Mouse (Mus musculus) cerebellum, adult 2 months (tissue): Measurements from ENCODE around the gene Gng13. TPM values are rescaled to one million over a fixed set of nuclear protein-coding genes. Genes with fewer than 3 reads are reported as not detected.

ENCODE experiments used
- DNase-seq, 2 experiments: peaks; one replicate each; pipeline ENCODE4 v3.0.0; 2021
- H3K27ac ChIP-seq: fragments of 200-500 bp; 2 replicates; pipeline ENCODE4 v1.5.1; 2012; ENCODE audit warnings: low read length, control low read depth, inconsistent platforms; ENCODE audit not compliant: insufficient read depth
- H3K27me3 ChIP-seq: fragments of 200-500 bp; 2 replicates; pipeline ENCODE4 v1.6.1; 2012; ENCODE audit warnings: inconsistent platforms, mild to moderate bottlenecking, low read length, moderate library complexity; ENCODE audit not compliant: control insufficient read depth, insufficient read depth
- H3K4me1 ChIP-seq: fragments of 200-500 bp; 2 replicates; pipeline ENCODE4 v1.6.1; 2011; ENCODE audit warnings: low read length; ENCODE audit not compliant: control insufficient read depth, insufficient read depth
- H3K4me3 ChIP-seq: fragments of 200-500 bp; replicated peaks from 2 replicates; pipeline ENCODE3; 2011; ENCODE audit warnings: mild to moderate bottlenecking, low read depth, low read length, control low read depth; ENCODE audit not compliant: insufficient read depth
- CTCF ChIP-seq: fragments of 200-500 bp; IDR thresholded peaks from 2 replicates; pipeline ENCODE4 v1.5.1; 2011; ENCODE audit warnings: low read depth, mild to moderate bottlenecking, control low read depth, low read length, moderate library complexity, borderline replicate concordance; ENCODE audit not compliant: insufficient read depth
- POLR2A ChIP-seq: fragments of 200-500 bp; IDR thresholded peaks from 2 replicates; pipeline ENCODE4 v1.6.1; 2011; ENCODE audit warnings: low read length, control low read depth, borderline replicate concordance; ENCODE audit not compliant: insufficient read depth
- WGBS: fragments of 180-500 bp; shearing (Covaris S2); methylation state at CpG from one replicate; pipeline ENCODE4 v1.1.7; 2018; 5-methylcytosine and 5-hydroxymethylcytosine counted together
- polyA plus RNA-seq: library from polyadenylated mRNA; depleted of rRNA; stranded (reverse); fragments of >200 nt; gene quantifications from 2 replicates; pipeline ENCODE4 v1.2.3, GENCODE M21; 2012

The Gng13 gene
- polyA plus RNA-seq, 1 experiment, result 519 TPM

DNA sequence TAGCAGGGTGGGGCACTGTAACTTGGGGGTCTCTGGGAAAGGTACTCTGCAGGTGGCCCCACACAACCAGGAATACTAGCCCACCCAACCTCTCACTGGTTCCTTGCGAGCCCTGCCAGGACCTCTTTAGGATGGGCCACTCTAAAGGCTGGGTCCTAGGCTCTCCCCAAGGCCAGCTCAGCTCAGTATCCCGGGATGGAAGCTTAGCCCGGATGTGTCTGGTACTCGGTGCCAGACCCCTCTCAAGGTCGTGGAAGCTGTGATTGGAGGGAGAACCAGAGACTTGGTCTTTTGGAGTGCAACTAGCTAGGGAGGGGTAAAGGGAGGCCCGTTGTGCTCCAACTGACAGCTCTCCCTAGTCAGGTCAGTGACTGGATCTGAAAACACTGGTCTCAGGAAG lies 720 bp downstream of the Gng13 start:
- no peak overlapping the region for H3K4me3 ChIP-seq
- WGBS, result 6% methylated on average over 6 of the region's 6 CpGs

DNA sequence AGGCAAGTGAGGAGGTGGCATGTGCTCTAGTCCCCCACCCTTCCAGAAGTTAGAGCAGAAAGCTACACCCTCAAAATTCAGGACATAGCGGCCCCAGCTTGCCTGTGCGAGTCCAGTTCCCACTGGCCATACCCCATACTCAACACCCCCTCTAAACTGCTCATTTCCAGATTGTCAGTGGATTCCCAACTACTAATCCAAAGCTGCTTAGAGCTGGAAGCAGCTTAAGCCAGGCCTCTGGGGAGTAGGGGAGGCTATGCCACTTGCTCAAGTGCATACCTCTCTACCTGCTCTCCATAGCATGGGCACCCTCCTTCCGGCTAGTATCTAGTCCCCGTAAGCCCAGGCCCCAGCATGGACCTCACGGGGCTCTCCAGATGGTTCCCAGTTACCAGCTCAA lies 4.5 kb downstream of the Gng13 start:
- Histone ChIP-seq H3K4me1 (no peaks in the 10 kb centered on the region), H3K27me3 (no peaks in the 10 kb centered on the region; the same call in 1 of the 2 replicates), H3K4me3 (no peak overlapping the region), H3K27ac (no peak overlapping the region)
- no peak for DNase-seq
- TF ChIP-seq CTCF, result no peak
- no peak for TF ChIP-seq POLR2A
- WGBS, result 95% methylated on average over 5 of the region's 5 CpGs

More for the DNA sequence above, 720 bp downstream of the Gng13 start:
- no peaks in the 10 kb centered on the region for H3K4me1 ChIP-seq
- H3K27me3 ChIP-seq, result no peaks in the 10 kb centered on the region; the same call in 1 of the 2 replicates
- no peak overlapping the region for H3K27ac ChIP-seq
- TF ChIP-seq POLR2A (no peak), CTCF (no peak)
- no peak for DNase-seq

DNA sequence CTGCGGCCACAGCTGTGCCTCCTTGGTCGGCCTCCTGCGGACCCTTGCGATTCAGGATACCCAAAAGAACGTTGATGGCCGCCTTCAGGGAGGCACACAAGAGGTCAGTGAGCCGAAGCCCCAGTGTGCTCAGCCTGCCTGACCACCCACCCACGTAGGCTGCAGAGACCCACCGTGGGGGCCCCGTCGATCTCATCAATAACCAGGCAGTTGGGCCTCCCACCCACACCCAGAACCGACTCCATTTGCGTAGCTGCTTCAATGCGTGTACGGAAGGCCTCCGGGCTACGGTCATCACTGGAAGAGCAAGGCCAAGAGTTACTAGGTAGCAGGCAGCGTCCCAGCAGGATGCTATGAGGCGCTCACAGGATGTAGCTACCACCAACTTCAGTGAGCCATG lies 6.5 kb downstream of the Gng13 start:
- Histone ChIP-seq H3K4me3 (no peak overlapping the region), H3K27me3 (no peaks in the 10 kb centered on the region), H3K4me1 (peaks cover 3% of the 10 kb centered on the region), H3K27ac (no peak overlapping the region)
- DNase-seq, result no peak
- TF ChIP-seq POLR2A, result no peak
- TF ChIP-seq CTCF, result no peak
- 92% methylated on average over 19 of the region's 19 CpGs for WGBS

DNA sequence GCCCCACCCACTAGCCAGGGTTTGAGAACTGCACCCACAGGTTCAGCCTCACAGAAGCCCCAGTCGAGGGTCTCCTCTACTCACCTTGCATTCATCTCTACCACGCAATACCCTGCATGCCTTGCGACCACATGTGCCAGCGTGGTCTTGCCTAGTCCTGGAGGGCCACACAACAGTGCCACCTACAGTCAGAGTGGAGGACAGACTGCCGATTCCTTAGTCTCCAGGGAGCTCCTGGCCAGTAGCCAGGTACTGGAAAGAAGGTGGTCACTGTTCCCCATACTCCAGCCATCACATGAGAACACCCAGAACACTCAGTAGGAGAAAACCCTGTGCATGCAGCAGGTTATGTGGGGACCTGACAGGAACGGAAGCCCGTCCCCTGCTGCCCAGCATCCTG lies 6.9 kb downstream of the Gng13 start:
- 68% methylated on average over 7 of the region's 7 CpGs for WGBS
- no peak for DNase-seq
- no peak overlapping the region for H3K27ac ChIP-seq
- no peaks in the 10 kb centered on the region for H3K27me3 ChIP-seq
- TF ChIP-seq CTCF, result no peak
- TF ChIP-seq POLR2A, result no peak
- no peak overlapping the region for H3K4me3 ChIP-seq
- H3K4me1 ChIP-seq, result peaks cover 7% of the 10 kb centered on the region

DNA sequence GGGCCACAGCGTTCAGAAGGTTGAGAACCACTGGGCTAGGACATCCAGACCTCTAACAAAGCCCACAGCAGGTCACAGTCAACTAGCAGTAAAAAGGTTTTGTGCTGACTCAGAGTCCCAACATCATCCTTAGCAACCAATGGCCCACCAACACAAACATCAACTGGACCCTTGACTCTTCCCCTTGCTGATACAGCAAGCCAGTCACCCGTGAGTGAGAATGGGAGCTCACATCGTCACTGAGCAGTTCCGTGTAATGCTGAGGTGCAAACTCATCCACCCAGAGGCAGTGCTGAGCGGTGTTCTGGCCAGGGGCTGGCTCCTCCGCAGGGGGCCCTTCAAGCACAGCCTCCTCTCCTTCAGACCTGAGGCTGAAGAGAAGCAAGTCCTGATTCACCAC lies 8.3 kb downstream of the Gng13 start:
- no peak for DNase-seq
- no peaks in the 10 kb centered on the region for H3K27me3 ChIP-seq
- no peak overlapping the region for H3K4me3 ChIP-seq
- TF ChIP-seq CTCF, result no peak
- TF ChIP-seq POLR2A, result no peak
- H3K27ac ChIP-seq, result no peak overlapping the region
- peaks cover 9% of the 10 kb centered on the region for H3K4me1 ChIP-seq
- WGBS, result 69% methylated on average over 6 of the region's 6 CpGs

DNA sequence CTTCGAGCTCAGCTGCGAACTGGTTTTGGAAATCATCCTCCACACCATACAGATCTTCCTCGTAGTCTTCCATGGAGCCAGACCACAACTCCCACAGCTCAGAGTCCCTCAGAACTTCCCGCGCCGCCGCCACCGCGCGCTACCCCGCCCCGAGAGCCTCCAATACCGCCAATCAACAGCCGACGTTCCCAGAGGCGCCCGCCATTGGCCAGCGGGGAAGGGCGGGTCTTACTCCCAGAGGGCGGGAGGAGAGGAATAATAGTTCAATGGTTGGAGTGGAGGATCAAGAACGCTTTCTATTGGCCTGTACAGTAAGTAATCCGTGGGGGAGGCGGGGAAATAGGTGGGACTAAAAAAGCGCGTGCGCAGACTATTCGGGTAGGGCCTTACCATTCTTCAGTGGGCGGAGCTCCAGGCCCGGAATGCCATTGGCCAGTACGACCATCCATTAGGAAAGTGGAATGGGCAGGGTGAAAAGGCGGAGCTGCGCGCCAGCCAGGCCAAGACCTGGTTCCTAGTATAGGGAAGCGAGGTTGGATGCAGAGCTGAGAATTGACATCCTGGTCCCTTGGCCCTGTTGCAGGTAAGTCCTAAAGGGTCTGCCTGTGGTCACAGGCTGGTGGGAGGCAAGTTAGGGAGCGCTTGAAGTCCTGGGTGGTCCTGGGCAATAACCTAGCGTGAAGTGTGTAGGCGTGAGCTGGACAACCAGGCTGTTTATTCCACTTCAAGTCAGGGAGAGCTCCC lies 10.5 kb downstream of the Gng13 start, which contains the start of the genes Chtf18 and Rpusd1:
Chtf18 (minus strand) TSS at position 155 of the 744 bp plus-strand sequence.
Rpusd1 (plus strand) TSS at position 406 of the 744 bp plus-strand sequence.
- peak; percentile 99 to 100 for DNase-seq
- H3K27ac ChIP-seq, result 0 out of 2 replicates have a peak within 1 kb of the TSS, but pooled peaks have one; percentile 48
- WGBS, result under 1% methylated on average over 37 of the region's 37 CpGs

DNA sequence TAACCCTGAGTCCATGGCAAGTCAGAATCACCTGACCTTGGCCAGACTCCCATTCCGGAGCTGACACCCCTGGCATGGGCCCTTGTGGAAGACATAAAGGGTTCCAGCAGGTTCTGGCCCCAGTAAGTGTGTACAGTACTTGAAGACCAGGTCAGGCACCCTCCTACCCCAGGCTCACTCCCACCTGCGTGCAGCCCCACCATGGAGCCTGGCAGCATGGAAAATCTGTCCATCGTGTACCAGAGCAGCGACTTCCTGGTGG lies 11.0 kb downstream of the Gng13 start:
- no peak overlapping the region for H3K27ac ChIP-seq
- no peak for TF ChIP-seq CTCF
- TF ChIP-seq POLR2A, result no peak
- H3K27me3 ChIP-seq, result no peaks in the 10 kb centered on the region
- WGBS, result 10% methylated on average over 4 of the region's 4 CpGs
- H3K4me1 ChIP-seq, result peaks cover 9% of the 10 kb centered on the region
- DNase-seq, result no peak
- H3K4me3 ChIP-seq, result peak overlapping the region; percentile 95

More for the DNA sequence above, 10.5 kb downstream of the Gng13 start, which contains the start of the genes Chtf18 and Rpusd1:
- H3K27me3 ChIP-seq, result no peaks in the 10 kb centered on the region
- peaks cover 9% of the 10 kb centered on the region for H3K4me1 ChIP-seq
- TF ChIP-seq POLR2A, result peak; percentile 92; the same call in 1 of the 2 replicates
- no peak for TF ChIP-seq CTCF
- H3K4me3 ChIP-seq, result peak within 1 kb of the TSS; percentile 95

DNA sequence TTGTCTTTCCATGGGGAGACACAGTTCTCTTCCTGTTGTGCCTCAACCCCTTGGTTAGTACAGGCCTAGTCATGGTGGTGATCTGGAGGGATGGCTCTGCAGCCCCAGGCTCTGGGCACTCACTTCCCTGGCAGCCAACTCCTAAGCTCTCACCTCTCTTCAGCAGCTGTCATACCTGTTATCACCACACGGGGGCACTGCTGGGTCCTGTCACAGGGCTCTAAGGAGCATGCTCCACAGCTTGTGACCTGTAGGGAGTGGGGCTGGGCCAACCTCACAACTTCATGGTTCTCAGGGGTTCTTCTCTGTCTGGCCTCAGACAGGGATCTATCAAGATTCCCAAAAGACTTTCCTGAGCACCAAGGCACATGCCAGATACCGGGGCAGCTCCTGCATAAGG lies 15.1 kb downstream of the Gng13 start:
- no peak overlapping the region for H3K27ac ChIP-seq
- H3K4me1 ChIP-seq, result peaks cover 9% of the 10 kb centered on the region
- peak; percentile 77 to 86 for DNase-seq
- H3K27me3 ChIP-seq, result no peaks in the 10 kb centered on the region
- no peak overlapping the region for H3K4me3 ChIP-seq
- WGBS, result 19% methylated on average over 2 of the region's 2 CpGs
- TF ChIP-seq CTCF (peak; percentile 92), POLR2A (no peak)
